Mouse (Mus musculus): ENCODE measurements around the gene Ptger4. TPM values are rescaled to one million over a fixed set of nuclear protein-coding genes. Genes with fewer than 3 reads are reported as not detected.

Ptger4 gene
- total RNA-seq, 2 experiments from 2014 or later = 0.82 to 1.1 TPM

DNA sequence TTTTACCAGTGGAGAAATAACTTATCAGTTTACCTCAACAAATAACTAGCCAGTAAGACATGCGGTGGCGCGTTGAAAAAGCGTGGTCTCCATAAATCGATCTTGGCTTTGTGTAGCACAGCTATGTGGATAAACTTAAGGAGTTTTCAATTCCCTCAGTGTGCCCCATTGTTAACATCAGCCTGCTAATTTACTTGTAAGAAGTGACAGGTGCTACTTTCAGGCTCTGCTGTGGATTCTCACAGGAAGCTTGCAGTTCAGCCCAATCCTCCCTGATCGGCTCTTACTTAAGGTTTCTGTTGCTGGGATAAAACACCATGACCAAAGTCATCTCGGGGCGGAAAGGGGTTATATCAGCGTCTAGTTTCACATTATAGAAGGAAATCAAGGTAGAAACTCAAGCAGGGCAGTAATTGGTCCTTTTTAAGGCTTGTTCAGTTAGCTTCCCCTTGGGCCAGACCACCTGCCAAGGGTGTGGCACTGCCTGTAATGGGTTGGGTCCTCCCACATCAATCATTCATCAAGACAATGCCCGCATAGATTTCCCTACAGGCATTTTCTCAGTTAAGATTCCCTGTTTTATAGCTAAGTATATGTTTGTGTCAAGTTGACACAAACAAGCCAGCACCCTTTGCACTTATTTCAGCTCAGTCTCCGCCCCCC, 59.2 kb downstream of the Ptger4 start:
- no peak for DNase-seq (ENCODE audit: low spot score in 2 of 2)
- Histone ChIP-seq H3K4me3 (peak overlapping the region; percentile 92), H3K27ac (peak overlapping the region; percentile 97)
- TF ChIP-seq CTCF (conservative IDR thresholded peaks at IDR 0.05) = no peak

DNA sequence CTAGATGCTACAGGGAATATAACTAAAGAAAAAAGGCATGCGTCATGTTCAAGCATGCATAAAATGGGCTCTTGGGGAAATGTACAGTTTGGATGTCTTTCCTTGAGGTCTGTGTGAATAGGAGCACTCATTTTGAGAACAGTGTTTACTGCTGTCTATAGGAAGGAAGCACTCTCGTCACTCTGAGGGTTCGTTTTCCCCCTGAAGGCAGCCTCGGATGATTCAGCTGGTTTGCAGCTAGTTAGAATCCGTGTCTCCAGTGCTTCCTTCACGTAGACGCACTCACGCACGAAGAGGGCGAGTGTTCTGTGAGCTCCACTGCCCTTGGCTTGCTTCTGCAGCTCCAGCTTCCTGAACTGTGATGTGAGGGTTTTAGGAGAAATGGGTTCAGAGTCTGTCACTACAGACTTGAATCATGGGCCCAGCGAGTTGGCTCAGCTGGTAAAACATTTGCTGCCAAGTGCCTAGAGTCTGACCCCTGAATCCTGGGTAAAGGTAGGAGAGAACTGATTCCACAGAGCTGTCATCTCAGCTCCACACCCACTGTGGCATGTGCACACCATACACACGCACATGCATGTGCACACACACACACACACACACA, 70.7 kb downstream of the Ptger4 start:
- no peak for DNase-seq (ENCODE audit: low spot score in 2 of 2)
- no peak for TF ChIP-seq CTCF (conservative IDR thresholded peaks at IDR 0.05)
- Histone ChIP-seq H3K27ac (no peak overlapping the region), H3K4me3 (no peak overlapping the region)

DNA sequence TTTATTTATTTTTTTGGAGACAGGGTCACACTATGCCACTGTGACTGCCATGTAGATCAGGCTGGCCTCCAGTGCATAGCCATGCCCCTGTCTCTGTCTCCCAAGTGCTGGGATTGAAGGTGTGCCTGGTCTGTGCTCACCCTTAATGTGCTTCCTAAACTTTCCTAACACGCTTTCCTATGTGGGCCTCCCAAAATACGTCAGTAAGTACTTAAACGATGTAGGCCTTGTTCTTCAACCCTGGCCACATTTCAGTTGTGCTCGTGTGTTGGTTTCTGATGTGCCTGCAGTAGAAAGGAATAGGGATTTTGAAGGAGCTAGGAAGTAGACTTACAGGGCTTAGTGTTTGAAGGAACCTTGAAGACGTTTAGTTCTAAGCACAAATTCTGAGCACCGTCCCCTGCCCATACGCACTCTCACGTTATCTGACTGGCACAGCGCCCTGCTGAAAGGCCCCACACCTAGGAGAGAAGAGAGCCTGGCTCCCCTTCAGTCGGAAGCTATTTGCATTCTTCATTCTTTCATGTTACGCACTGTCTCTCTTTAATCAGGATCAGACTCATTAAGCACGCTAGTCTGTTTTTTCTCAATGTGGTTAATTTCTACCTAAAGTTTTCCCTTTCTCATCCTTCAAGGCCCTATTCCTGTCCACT, 78.7 kb downstream of the Ptger4 start:
- no peak overlapping the region for H3K4me3 ChIP-seq
- no peak for DNase-seq (ENCODE audit: low spot score in 2 of 2)
- no peak overlapping the region for H3K27ac ChIP-seq
- TF ChIP-seq CTCF (conservative IDR thresholded peaks at IDR 0.05) = no peak

DNA sequence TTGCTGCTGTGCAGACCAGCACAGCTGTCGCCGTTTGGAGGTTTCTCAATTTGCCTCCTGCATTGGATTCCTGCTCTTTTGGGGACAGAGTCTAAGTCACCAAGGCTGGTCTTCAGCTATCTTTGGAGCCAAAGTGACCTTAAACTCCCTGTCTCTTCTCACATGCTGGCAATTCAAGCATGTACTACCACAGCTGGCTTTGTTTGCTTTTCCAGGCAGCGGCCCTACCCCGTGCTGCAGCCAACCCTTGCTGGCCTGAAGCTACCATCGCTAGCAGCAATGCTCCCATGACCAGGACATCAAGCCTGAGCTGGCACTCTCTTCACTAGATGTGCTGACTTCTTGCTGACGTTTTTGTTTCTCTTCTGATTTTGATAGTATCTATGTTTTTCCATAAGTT, 85.2 kb downstream of the Ptger4 start:
- DNase-seq (ENCODE audit: low spot score in 2 of 2) = no peak
- Histone ChIP-seq H3K27ac (no peak overlapping the region), H3K4me3 (no peak overlapping the region)
- no peak for TF ChIP-seq CTCF (conservative IDR thresholded peaks at IDR 0.05)

GRCm38 (mm10) chr15:5157386-5157785, 86.6 kb downstream of the Ptger4 start:
- no peak for DNase-seq (ENCODE audit: low spot score in 2 of 2)
- no peak for TF ChIP-seq CTCF (conservative IDR thresholded peaks at IDR 0.05)

More at GRCm38 (mm10) chr15:5157386-5157785, 86.6 kb downstream of the Ptger4 start:
- H3K27ac ChIP-seq = no peak overlapping the region
- no peak overlapping the region for H3K4me3 ChIP-seq

Other genes starting within 250 kb of the Ptger4 start
- gene C7, start 180.4 kb downstream of the Ptger4 start, total RNA-seq (2021) = under 1 TPM; 0.13 to 0.17 TPM
- gene Card6, start 135.6 kb downstream of the Ptger4 start, total RNA-seq (2021) = 1 to 10 TPM; 5.8 to 6.6 TPM
- gene Rpl37, start 127.5 kb downstream of the Ptger4 start, total RNA-seq (2021) = 100 to 1,000 TPM; 308 to 352 TPM
- 10 to 100 TPM; 24.3 to 24.8 TPM for gene Prkaa1, start 100.3 kb downstream of the Ptger4 start, total RNA-seq (2021)
- 10 to 100 TPM; 85.2 to 93.3 TPM for gene Ttc33, start 58.7 kb downstream of the Ptger4 start, total RNA-seq (2021)

Measured in layer of hippocampus, adult 2 months (tissue).